8 mouse cellular contexts compared by ENCODE assay signal in the genomic region with DNA sequence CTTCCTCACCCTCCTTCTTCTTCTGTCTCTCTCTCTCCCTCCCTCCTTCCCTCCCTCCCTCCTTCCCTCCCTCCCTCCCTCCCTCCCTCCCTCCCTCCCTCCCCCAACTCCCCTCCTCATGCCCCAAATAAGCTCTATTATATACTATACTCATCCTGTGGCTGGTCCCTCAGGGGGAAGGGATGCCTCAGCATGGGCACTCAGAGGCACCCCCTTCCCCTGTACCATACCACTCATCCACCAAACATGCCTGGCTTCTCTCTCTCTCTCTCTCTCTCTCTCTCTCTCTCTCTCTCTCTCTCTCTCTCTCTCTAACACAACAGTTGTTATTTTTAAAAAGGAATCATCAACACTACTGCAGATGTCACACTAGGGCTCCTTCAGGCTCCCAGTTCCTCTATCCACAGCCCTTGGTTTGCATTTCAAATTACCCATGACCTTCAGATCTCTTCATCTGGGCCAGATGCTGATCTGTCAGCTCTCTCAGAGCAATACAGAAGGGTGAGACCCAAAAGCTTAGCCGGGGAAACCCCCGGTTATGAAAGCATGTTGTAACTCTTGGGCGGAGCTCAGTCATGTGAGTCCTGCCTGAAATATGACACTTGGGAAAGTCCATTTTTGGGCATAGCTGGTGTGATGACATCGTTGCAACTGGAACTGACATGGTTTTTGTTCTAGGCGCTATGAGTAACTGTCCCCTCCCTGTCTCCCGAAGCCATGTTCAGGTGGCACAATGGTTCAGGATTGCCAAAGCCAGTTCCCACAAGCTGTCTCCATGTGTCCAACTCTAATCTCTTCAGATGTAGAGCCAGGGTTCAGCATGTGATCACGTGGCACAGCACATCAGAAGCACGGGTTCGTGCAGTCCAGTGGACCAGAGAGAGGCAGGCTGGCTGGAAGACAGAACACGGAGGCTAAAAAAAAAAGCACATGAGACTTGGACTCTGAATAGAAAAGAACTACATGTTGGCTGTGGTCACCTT. TPM values are rescaled to one million over a fixed set of nuclear protein-coding genes. Genes with fewer than 3 reads are reported as not detected.
DNase-seq lines count a peak whose midpoint lies in the region; ATAC-seq and TF ChIP-seq lines count a peak whose summit lies in the region.

No protein-coding gene starts in this region.

- H3K4me2 ChIP-seq in liver, embryonic 11.5 days, result no peak overlapping the region

- no peaks in the 10 kb centered on the region for H3K79me2 ChIP-seq in liver, adult 2 months (ENCODE audit: control insufficient read depth, insufficient read depth, low read length)

- TF ChIP-seq POLR2A in liver, adult 2 months (IDR thresholded peaks at IDR 0.05; ENCODE audit: extremely low read depth, insufficient read depth, low read length), result no peak
- TF ChIP-seq POLR2A in bone marrow macrophage, adult 2 months (IDR thresholded peaks at IDR 0.05; ENCODE audit: borderline replicate concordance, low read depth, low read length), result no peak

- 0 out of 2 replicates have a peak, but pooled peaks cover 1% of the 10 kb centered on the region for H3K4me1 ChIP-seq in liver, adult 2 months (ENCODE audit: control insufficient read depth, insufficient read depth, low read length)
- H3K4me1 ChIP-seq in liver, embryonic 11.5 days (replicated peaks; ENCODE audit: control insufficient read depth, insufficient read depth, low read length), result no peaks in the 10 kb centered on the region
- H3K4me1 ChIP-seq in bone marrow macrophage, adult 2 months (ENCODE audit: control insufficient read depth, insufficient read depth, low read length), result peaks cover 28% of the 10 kb centered on the region

- WGBS in liver, adult 2 months, result 34% methylated on average over 10 of the region's 10 CpGs
- WGBS in liver, embryonic 11.5 days, result 72% methylated on average over 10 of the region's 10 CpGs

- H3K36me3 ChIP-seq in liver, adult 2 months (ENCODE audit: control insufficient read depth, insufficient read depth, low read length), result no peaks in the 10 kb centered on the region
- no peaks in the 10 kb centered on the region for H3K36me3 ChIP-seq in liver, embryonic 11.5 days (ENCODE audit: control insufficient read depth, insufficient read depth, low read length)

- H3K4me3 ChIP-seq in liver, adult 2 months (ENCODE audit: insufficient read depth, low read depth, low read length), result no peak overlapping the region
- H3K4me3 ChIP-seq in liver, embryonic 11.5 days (ENCODE audit: low read depth, low read length), result no peak overlapping the region
- peak overlapping the region; percentile 37 for H3K4me3 ChIP-seq in bone marrow macrophage, adult 2 months (ENCODE audit: insufficient read depth, low read length)

- H3K9me3 ChIP-seq in liver, embryonic 11.5 days (ENCODE audit: control insufficient read depth, low read length), result no peaks in the 10 kb centered on the region

- DNase-seq in liver, adult 2 months (ENCODE audit: extremely low read depth, low read depth, low spot score), result peak; percentile 84
- no peak for DNase-seq in liver, embryonic 11.5 days (ENCODE audit: low spot score)
- peak; percentile 92 for DNase-seq in lung, postnatal 36 days
- no peak for DNase-seq in ovary, postnatal 36 days (ENCODE audit: low spot score)
- DNase-seq in right cerebral cortex, adult 2 months (ENCODE audit: low spot score in 2 of 2), result no peak
- no peak for DNase-seq in testis, postnatal 14 days (ENCODE audit: low spot score)

- no peak for TF ChIP-seq CTCF in liver, adult 2 months (IDR thresholded peaks at IDR 0.05; ENCODE audit: low read depth, low read length)
- no peak for TF ChIP-seq CTCF in bone marrow macrophage, adult 2 months (IDR thresholded peaks at IDR 0.05; ENCODE audit: low read depth, low read length)

- H3K9ac ChIP-seq in liver, adult 2 months (ENCODE audit: low read depth, low read length), result no peak overlapping the region
- no peak overlapping the region for H3K9ac ChIP-seq in liver, embryonic 11.5 days (ENCODE audit: low read depth, low read length)

- no peak overlapping the region for H3K27ac ChIP-seq in liver, adult 2 months (replicated peaks; ENCODE audit: insufficient read depth, low read depth, low read length)
- no peak overlapping the region for H3K27ac ChIP-seq in liver, embryonic 11.5 days (ENCODE audit: low read depth, low read length)
- H3K27ac ChIP-seq in bone marrow macrophage, adult 2 months (ENCODE audit: insufficient read depth, low read depth, low read length), result peak overlapping the region; percentile 63

- ATAC-seq in liver, embryonic 11.5 days (replicated peaks; ENCODE audit: low FRiP score), result no peak
- peak; percentile 94 to 96 for ATAC-seq in hematopoietic stem cell, adult 5-6 weeks (replicated peaks in 1 of 2; ENCODE audit: insufficient read depth in 1 of 2, low FRiP score in 2 of 2, low TSS enrichment in 1 of 2, low read depth in 1 of 2, poor library complexity in 2 of 2, severe bottlenecking in 2 of 2)

- no peaks in the 10 kb centered on the region for H3K27me3 ChIP-seq in liver, adult 2 months (ENCODE audit: control insufficient read depth, insufficient read depth, low read length)
- H3K27me3 ChIP-seq in liver, embryonic 11.5 days (replicated peaks; ENCODE audit: control insufficient read depth, insufficient read depth, low read length), result no peaks in the 10 kb centered on the region

RNA-seq across cellular contexts. Expression of a gene that starts 26.9 kb away (rescaled TPM):
- total RNA-seq in liver, adult 2 months (2014; rRNA removed), result 10.7 and 15.4 TPM in 2 replicates
- polyA plus RNA-seq in liver, adult 2 months (2012; rRNA removed), result 14.6 TPM in 2 replicates
- 29.8 and 30.6 TPM in 2 replicates for polyA plus RNA-seq in liver, embryonic 11.5 days (2014; fragmentation: Nextera tagmentation; extraction: Ambion mirVana)
- 11.2 and 13.0 TPM in 2 replicates for polyA plus RNA-seq in bone marrow macrophage, adult 2 months (2012; ENCODE audit: insufficient read depth, insufficient read length, missing spikeins)
- 9.7 and 17.0 TPM in 2 replicates for total RNA-seq in hematopoietic stem cell, adult 5-6 weeks (2017)

Comparison
In these comparisons a context has a peak if more than half of its experiments do, and no peak if none do; other contexts are left out.
1. DNase-seq: peak in liver, adult 2 months (single experiment) and lung, postnatal 36 days (single experiment); none in liver, embryonic 11.5 days (single experiment), ovary, postnatal 36 days (single experiment), right cerebral cortex, adult 2 months (0 of 2) and testis, postnatal 14 days (single experiment).